In genomic region chr4:115059871-115060270, GRCm38 (mm10) we compare ENCODE assay signal across 9 mouse cellular contexts. TPM values are rescaled to one million over a fixed set of nuclear protein-coding genes. Genes with fewer than 3 reads are reported as not detected.
DNase-seq lines count a peak whose midpoint lies in the region; ATAC-seq lines count a peak whose summit lies in the region.
"Had no signal": no experiment of that assay in that cellular context is flagged by ENCODE, and none has a peak within 500 bp of the region (broad histone marks: within the 10 kb centered on the region; RNA-seq: fewer than 3 reads in every experiment).

No protein-coding gene starts in this region.

- H3K4me3 ChIP-seq in hindbrain, embryonic 10.5 days = peak overlapping the region; percentile 46
- H3K4me3 ChIP-seq in liver, embryonic 11.5 days (ENCODE audit: low read depth, low read length) = peak overlapping the region; percentile 77
- H3K4me3 ChIP-seq in neural tube, embryonic 13.5 days = peak overlapping the region; percentile 23

- 4% methylated on average over 12 of the region's 12 CpGs for WGBS in hindbrain, embryonic 10.5 days
- 3% methylated on average over 12 of the region's 12 CpGs for WGBS in liver, embryonic 11.5 days
- 4% methylated on average over 12 of the region's 12 CpGs for WGBS in neural tube, embryonic 13.5 days

- no peaks in the 10 kb centered on the region for H3K9me3 ChIP-seq in hindbrain, embryonic 10.5 days
- H3K9me3 ChIP-seq in liver, embryonic 11.5 days (ENCODE audit: control insufficient read depth, low read length) = no peaks in the 10 kb centered on the region
- H3K9me3 ChIP-seq in neural tube, embryonic 13.5 days = no peaks in the 10 kb centered on the region

- no peak for ATAC-seq in liver, embryonic 11.5 days (replicated peaks; ENCODE audit: low FRiP score)
- ATAC-seq in neural tube, embryonic 13.5 days (ENCODE audit: low read depth) = no peak
- ATAC-seq: Patski had no signal

- H3K36me3 ChIP-seq in hindbrain, embryonic 10.5 days = no peaks in the 10 kb centered on the region
- peaks cover 4% of the 10 kb centered on the region; the same call in 1 of the 2 replicates for H3K36me3 ChIP-seq in liver, embryonic 11.5 days (ENCODE audit: control insufficient read depth, insufficient read depth, low read length)
- no peaks in the 10 kb centered on the region for H3K36me3 ChIP-seq in neural tube, embryonic 13.5 days

- DNase-seq in spleen, adult 12 weeks (ENCODE audit: low spot score) = peak; percentile 28
- DNase-seq in spleen, adult 18-20 months = no peak
- DNase-seq in hindbrain, embryonic 10.5 days (ENCODE audit: low spot score) = peak; percentile 44
- no peak for DNase-seq in liver, embryonic 11.5 days (ENCODE audit: low spot score)
- no peak for DNase-seq in left cerebral cortex, adult 8-10 months (ENCODE audit: low spot score in 2 of 2)
- no peak for DNase-seq in ovary, postnatal 36 days (ENCODE audit: low spot score)
- DNase-seq in frontal cortex, postnatal 25 days (ENCODE audit: low spot score in 2 of 2) = no peak

- peak overlapping the region; percentile 98 for H3K9ac ChIP-seq in liver, embryonic 11.5 days (ENCODE audit: low read depth, low read length)
- H3K9ac ChIP-seq in neural tube, embryonic 13.5 days = no peak overlapping the region

- H3K4me2 ChIP-seq in liver, embryonic 11.5 days = peak overlapping the region; percentile 88
- H3K4me2 ChIP-seq in neural tube, embryonic 13.5 days = peak overlapping the region; percentile 1; the same call in 1 of the 2 replicates

- H3K27me3 ChIP-seq in hindbrain, embryonic 10.5 days (ENCODE audit: insufficient read depth, poor library complexity, severe bottlenecking) = peaks cover 100% of the 10 kb centered on the region
- peaks cover 39% of the 10 kb centered on the region for H3K27me3 ChIP-seq in liver, embryonic 11.5 days (replicated peaks; ENCODE audit: control insufficient read depth, insufficient read depth, low read length)
- H3K27me3 ChIP-seq in neural tube, embryonic 13.5 days = peaks cover 98% of the 10 kb centered on the region
- H3K27me3 ChIP-seq: Patski had no signal

- peaks cover 38% of the 10 kb centered on the region for H3K4me1 ChIP-seq in hindbrain, embryonic 10.5 days (replicated peaks)
- H3K4me1 ChIP-seq in liver, embryonic 11.5 days (replicated peaks; ENCODE audit: control insufficient read depth, insufficient read depth, low read length) = peaks cover 17% of the 10 kb centered on the region
- H3K4me1 ChIP-seq in neural tube, embryonic 13.5 days (replicated peaks) = peaks cover 32% of the 10 kb centered on the region

- peak overlapping the region; percentile 80 for H3K27ac ChIP-seq in hindbrain, embryonic 10.5 days
- H3K27ac ChIP-seq in liver, embryonic 11.5 days (ENCODE audit: low read depth, low read length) = peak overlapping the region; percentile 98
- no peak overlapping the region for H3K27ac ChIP-seq in neural tube, embryonic 13.5 days (replicated peaks)

RNA-seq across cellular contexts. Expression of gene Tal1, which starts 3.6 kb away (rescaled TPM):
- 3.2 and 4.7 TPM in 2 replicates for polyA plus RNA-seq in hindbrain, embryonic 10.5 days (2016; fragmentation: Nextera tagmentation; extraction: Ambion mirVana)
- 42.7 and 47.6 TPM in 2 replicates for polyA plus RNA-seq in liver, embryonic 11.5 days (2014; fragmentation: Nextera tagmentation; extraction: Ambion mirVana)
- 1.9 and 2.0 TPM in 2 replicates for polyA plus RNA-seq in neural tube, embryonic 13.5 days (2015; fragmentation: Nextera tagmentation; extraction: Ambion mirVana)
- total RNA-seq in left cerebral cortex, adult 8-10 months (2022) = 1 to 10 TPM; 1.2 to 2.1 (median 1.9) TPM

RNA-seq across cellular contexts. Expression of gene Pdzk1ip1, which starts 28.6 kb away (rescaled TPM):
- polyA plus RNA-seq in hindbrain, embryonic 10.5 days (2016; fragmentation: Nextera tagmentation; extraction: Ambion mirVana) = 8.1 and 12.5 TPM in 2 replicates
- polyA plus RNA-seq in liver, embryonic 11.5 days (2014; fragmentation: Nextera tagmentation; extraction: Ambion mirVana) = 24.2 and 25.8 TPM in 2 replicates
- polyA plus RNA-seq in neural tube, embryonic 13.5 days (2015; fragmentation: Nextera tagmentation; extraction: Ambion mirVana) = 5.7 and 5.8 TPM in 2 replicates
- 1 to 10 TPM in 2 of 4 experiments, under 1 TPM in 1, not detected in 1; 0.63 to 1.2 (median 1.1) TPM for total RNA-seq in left cerebral cortex, adult 8-10 months (2022)

RNA-seq across cellular contexts. Expression of gene Stil, which starts 59.9 kb away (rescaled TPM):
- 15.0 and 20.0 TPM in 2 replicates for polyA plus RNA-seq in hindbrain, embryonic 10.5 days (2016; fragmentation: Nextera tagmentation; extraction: Ambion mirVana)
- 16.2 and 20.4 TPM in 2 replicates for polyA plus RNA-seq in liver, embryonic 11.5 days (2014; fragmentation: Nextera tagmentation; extraction: Ambion mirVana)
- 1.9 and 3.0 TPM in 2 replicates for polyA plus RNA-seq in neural tube, embryonic 13.5 days (2015; fragmentation: Nextera tagmentation; extraction: Ambion mirVana)
- total RNA-seq in left cerebral cortex, adult 8-10 months (2022) = 1 to 10 TPM in 2 of 4 experiments, under 1 TPM in 2; 0.43 to 1.5 (median 0.85) TPM

Comparison
In these comparisons a context has a peak if more than half of its experiments do, and no peak if none do; other contexts are left out.
1. DNase-seq: peak in spleen, adult 12 weeks (single experiment) and hindbrain, embryonic 10.5 days (single experiment); none in spleen, adult 18-20 months (0 of 2), liver, embryonic 11.5 days (single experiment), left cerebral cortex, adult 8-10 months (0 of 2), ovary, postnatal 36 days (single experiment) and frontal cortex, postnatal 25 days (0 of 2).
2. H3K4me3 ChIP-seq: peak in every context shown above with its lines; median percentile 77 in liver, embryonic 11.5 days; 46 in hindbrain, embryonic 10.5 days; 23 in neural tube, embryonic 13.5 days.